Mouse (Mus musculus): ENCODE data around the gene Gstp3.

- TF ChIP-seq USF1 (IDR thresholded peaks at IDR 0.05; ENCODE audit: low read depth): no peak
- no peak for TF ChIP-seq MYOG (IDR thresholded peaks at IDR 0.05; ENCODE audit: control insufficient read depth, extremely low read depth, insufficient read length)
- TF ChIP-seq CTCF (IDR thresholded peaks at IDR 0.05; ENCODE audit: control insufficient read depth, insufficient read depth, insufficient read length): no peak
- no peak for TF ChIP-seq MYOD1 (IDR thresholded peaks at IDR 0.05; ENCODE audit: control insufficient read depth, insufficient read length, low read depth)
- TF ChIP-seq CEBPB (IDR thresholded peaks at IDR 0.05; ENCODE audit: low read depth): no peak
- TF ChIP-seq MAX (IDR thresholded peaks at IDR 0.05): no peak
Observed at GRCm38 (mm10) chr19:4057389-4057788, 2.0 kb downstream of the Gstp3 start.

Measured in C2C12 (cell line).